Mouse (Mus musculus) bone marrow macrophage, adult 2 months (primary cell): ENCODE measurements around the gene Reg3a.

ENCODE experiments used
- CTCF ChIP-seq: IDR thresholded peaks from 2 replicates; pipeline ENCODE4 v1.5.1; 2012; ENCODE audit warnings: low read depth, mild to moderate bottlenecking, low read length, moderate library complexity
- POLR2A ChIP-seq: IDR thresholded peaks from 2 replicates; pipeline ENCODE4 v1.6.1; 2012; ENCODE audit warnings: mild to moderate bottlenecking, low read depth, low read length, borderline replicate concordance

- TF ChIP-seq CTCF (no peak), POLR2A (no peak)
Observed at GRCm38 (mm10) chr6:78341689-78342088, 38.8 kb upstream of the Reg3a start.
